Mouse (Mus musculus) liver, embryonic 14.5 days (tissue): ENCODE data around the gene Clint1.

Source experiments
- CTCF ChIP-seq: IDR thresholded peaks from 2 replicates; pipeline ENCODE4 v1.5.1; 2016; ENCODE audit warnings: antibody characterized with exemption, low read depth, control low read depth
- EP300 ChIP-seq: IDR thresholded peaks from 2 replicates; pipeline ENCODE4 v1.6.1; 2016; ENCODE audit warnings: antibody characterized with exemption, low read depth

DNA sequence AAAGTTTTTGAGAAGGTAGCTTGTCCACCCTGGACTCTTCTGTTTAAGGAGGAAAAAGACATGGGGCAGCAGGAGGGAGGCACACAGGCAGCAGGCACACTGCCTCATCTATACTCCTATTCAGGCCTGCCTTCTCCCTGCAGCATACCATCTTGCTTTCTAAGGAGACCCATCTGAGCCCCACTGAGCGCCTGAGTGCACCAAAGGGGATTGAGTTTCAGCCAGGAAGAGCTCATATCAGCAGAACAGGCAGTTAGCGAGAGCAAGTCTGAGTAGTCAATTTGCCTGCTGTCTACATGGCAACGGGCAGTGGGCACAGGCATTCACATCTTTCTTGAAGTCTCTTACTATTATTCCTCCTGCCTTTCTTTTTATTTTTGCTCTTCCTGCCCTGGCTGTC is 5.8 kb upstream of the Clint1 start:
- TF ChIP-seq CTCF = no peak
- TF ChIP-seq EP300 = no peak
